Mouse (Mus musculus) ES-E14 (cell line): ENCODE measurements around the gene Pik3ap1. TPM values are rescaled to one million over a fixed set of nuclear protein-coding genes. Genes with fewer than 3 reads are reported as not detected.

Source experiments
- DNase-seq: peaks from one replicate; pipeline ENCODE4 v3.0.0-alpha.2; 2013; ENCODE audit warnings: low read depth, low spot score
- H3K27ac ChIP-seq: 2 replicates; pipeline ENCODE4 v1.5.1; 2012; ENCODE audit warnings: low read depth, mild to moderate bottlenecking, low read length, moderate library complexity, mixed read lengths; ENCODE audit not compliant: poor library complexity, insufficient read depth, severe bottlenecking
- H3K36me3 ChIP-seq: 2 replicates; pipeline ENCODE4 v1.6.1; 2012; ENCODE audit warnings: mild to moderate bottlenecking, low read length, moderate library complexity, mixed read lengths; ENCODE audit not compliant: control insufficient read depth, poor library complexity, insufficient read depth, severe bottlenecking
- H3K4me1 ChIP-seq, 2 experiments: fragments of 150-350 bp in 1 of 2; sonication (generic) in 1 of 2; 2 replicates each; pipeline ENCODE4 v1.6.1; 2012; ENCODE audit warnings: low read length in 2 of 2, mild to moderate bottlenecking in 1 of 2, mixed read lengths in 1 of 2; ENCODE audit not compliant: control insufficient read depth in 2 of 2, insufficient read depth in 2 of 2, poor library complexity in 1 of 2
- H3K4me3 ChIP-seq, 2 experiments: fragments of 150-350 bp in 1 of 2; sonication (generic) in 1 of 2; 2 replicates each; pipeline ENCODE4 v1.5.1; 2012; ENCODE audit warnings: low read length in 2 of 2, low read depth in 1 of 2, mild to moderate bottlenecking in 1 of 2, mixed read lengths in 1 of 2; ENCODE audit not compliant: insufficient read depth in 1 of 2, poor library complexity in 1 of 2, severe bottlenecking in 1 of 2
- H3K9ac ChIP-seq: 2 replicates; pipeline ENCODE4 v1.6.1; 2012; ENCODE audit warnings: low read depth, mild to moderate bottlenecking, low read length, mixed read lengths; ENCODE audit not compliant: poor library complexity, insufficient read depth, severe bottlenecking
- H3K9me3 ChIP-seq: fragments of 150-350 bp; sonication (generic); 2 replicates; pipeline ENCODE4 v1.6.1; 2012; ENCODE audit warnings: low read depth, mild to moderate bottlenecking, low read length; ENCODE audit not compliant: control insufficient read depth, insufficient read depth
- CHD2 ChIP-seq: IDR thresholded peaks from 2 replicates; pipeline ENCODE4 v1.6.1; 2014; ENCODE audit warnings: mild to moderate bottlenecking, low read depth, low read length, inconsistent platforms
- HCFC1 ChIP-seq: IDR thresholded peaks from 2 replicates; pipeline ENCODE4 v1.6.1; 2012; ENCODE audit warnings: low read length, inconsistent platforms, borderline replicate concordance; ENCODE audit not compliant: insufficient read depth
- MAFK ChIP-seq: IDR thresholded peaks from 2 replicates; pipeline ENCODE4 v1.6.1; 2014; ENCODE audit warnings: mild to moderate bottlenecking, low read depth, low read length, inconsistent platforms; ENCODE audit not compliant: insufficient read depth
- ZC3H11A ChIP-seq: IDR thresholded peaks from 2 replicates; pipeline ENCODE4 v1.6.1; 2012; ENCODE audit warnings: low read depth, mild to moderate bottlenecking, inconsistent platforms, low read length, borderline replicate concordance
- ZNF384 ChIP-seq: IDR thresholded peaks from 2 replicates; pipeline ENCODE4 v1.6.1; 2012; ENCODE audit warnings: low read depth, low read length, inconsistent platforms
- in situ Hi-C, 2 experiments: fragments of 600-800 bp; cut with MboI; formaldehyde crosslinking; loops; one replicate each; pipeline ENCODE4 v1.15.1; 2025; ENCODE audit warnings: low sequenced_read_pairs in 2 of 2, inconsistent platforms in 1 of 2; ENCODE audit not compliant: unreplicated experiment in 2 of 2
- total RNA-seq: library from RNA; depleted of rRNA; stranded (reverse); fragments of 300-350 nt; gene quantifications from 2 replicates; pipeline ENCODE4 v1.2.3, GENCODE M21; 2012

Gene Pik3ap1
- total RNA-seq, 1 experiment = 1.1 TPM

- H3K36me3 ChIP-seq = no peaks in the 10 kb centered on the region
- no peak for DNase-seq
- no peak for TF ChIP-seq CHD2
- TF ChIP-seq HCFC1 = no peak
- no peak for TF ChIP-seq ZNF384
- no peak for TF ChIP-seq MAFK
- TF ChIP-seq ZC3H11A = no peak
- no peak overlapping the region for H3K27ac ChIP-seq
- H3K9ac ChIP-seq = no peak overlapping the region
- in situ Hi-C loops = no loop called here
- no peak overlapping the region for H3K4me3 ChIP-seq
- no peaks in the 10 kb centered on the region for H3K9me3 ChIP-seq
- H3K4me1 ChIP-seq = peaks cover 0 to 4% of the 10 kb centered on the region in 2 experiments; a peak in 1 of 4 replicates
Measured at GRCm38 (mm10) chr19:41381581-41382239, 3.2 kb downstream of the Pik3ap1 start.

- no peak for DNase-seq
- in situ Hi-C loops = no loop called here
- no peaks in the 10 kb centered on the region for H3K9me3 ChIP-seq
- no peaks in the 10 kb centered on the region for H3K36me3 ChIP-seq
- no peak overlapping the region for H3K9ac ChIP-seq
- no peak overlapping the region for H3K4me3 ChIP-seq
- TF ChIP-seq ZNF384 = no peak
- TF ChIP-seq CHD2 = no peak
- TF ChIP-seq HCFC1 = no peak
- no peak for TF ChIP-seq ZC3H11A
- TF ChIP-seq MAFK = no peak
- H3K4me1 ChIP-seq = peaks cover 0 to 2% of the 10 kb centered on the region in 2 experiments; a peak in 1 of 4 replicates
- no peak overlapping the region for H3K27ac ChIP-seq
Measured at GRCm38 (mm10) chr19:41379195-41379594, 5.7 kb downstream of the Pik3ap1 start.

GRCm38 (mm10) chr19:41375791-41376190, 9.1 kb downstream of the Pik3ap1 start:
- Histone ChIP-seq H3K9ac (no peak overlapping the region), H3K4me1 (peaks cover 0 to 2% of the 10 kb centered on the region in 2 experiments; a peak in 1 of 4 replicates), H3K4me3 (peak overlapping the region in 1 of 2 experiments; percentile 52; a peak in 2 of 4 replicates), H3K9me3 (no peaks in the 10 kb centered on the region), H3K27ac (no peak overlapping the region), H3K36me3 (no peaks in the 10 kb centered on the region)
- in situ Hi-C loops = no loop called here
- TF ChIP-seq MAFK (no peak), CHD2 (no peak), ZNF384 (no peak), ZC3H11A (no peak), HCFC1 (no peak)
- no peak for DNase-seq

- no peaks in the 10 kb centered on the region for H3K36me3 ChIP-seq
- peaks cover 0 to 2% of the 10 kb centered on the region in 2 experiments; a peak in 1 of 4 replicates for H3K4me1 ChIP-seq
- H3K27ac ChIP-seq = no peak overlapping the region
- H3K9ac ChIP-seq = no peak overlapping the region
- no peak for TF ChIP-seq ZNF384
- TF ChIP-seq MAFK = no peak
- no peak for DNase-seq
- no peak overlapping the region for H3K4me3 ChIP-seq
- no peaks in the 10 kb centered on the region for H3K9me3 ChIP-seq
- in situ Hi-C loops = no loop called here
Measured at GRCm38 (mm10) chr19:41375096-41375495, 9.8 kb downstream of the Pik3ap1 start.
